Mouse (Mus musculus) kidney, postnatal 0 days (tissue): Measurements from ENCODE around the gene Maats1. TPM values are rescaled to one million over a fixed set of nuclear protein-coding genes. Genes with fewer than 3 reads are reported as not detected.

Experiments used
- ATAC-seq: fragments of 200-750 bp; cut with Nextera tagmentation; replicated peaks from 2 replicates; pipeline ENCODE4 v1.8.0; 2017; ENCODE audit warnings: low read depth, moderate number of reproducible peaks, moderate TSS enrichment, moderate library complexity; ENCODE audit not compliant: low FRiP score
- DNase-seq: peaks from one replicate; pipeline ENCODE4 v3.0.0-alpha.2; 2016; ENCODE audit warnings: low spot score
- H3K27ac ChIP-seq: fragments of 300-500 bp; sonication (generic); 2 replicates; pipeline ENCODE4 v1.5.1; 2014; ENCODE audit warnings: mild to moderate bottlenecking
- H3K27me3 ChIP-seq: fragments of 300-500 bp; sonication (generic); 2 replicates; pipeline ENCODE4 v1.6.1; 2014; ENCODE audit warnings: low read length, mixed read lengths; ENCODE audit not compliant: insufficient read depth
- H3K36me3 ChIP-seq: fragments of 300-500 bp; sonication (generic); 2 replicates; pipeline ENCODE4 v1.6.1; 2014; ENCODE audit warnings: low read length, mixed read lengths; ENCODE audit not compliant: insufficient read depth
- H3K4me1 ChIP-seq: fragments of 300-500 bp; sonication (generic); replicated peaks from 2 replicates; pipeline ENCODE4 v1.6.1; 2014; ENCODE audit warnings: antibody characterized with exemption, low read length, mixed read lengths; ENCODE audit not compliant: insufficient read depth
- H3K4me2 ChIP-seq: fragments of 300-500 bp; sonication (generic); 2 replicates; pipeline ENCODE4 v1.6.1; 2014; ENCODE audit warnings: mild to moderate bottlenecking, low read length, moderate library complexity, mixed read lengths
- H3K4me3 ChIP-seq: fragments of 300-500 bp; sonication (generic); replicated peaks from 2 replicates; pipeline ENCODE4 v1.5.1; 2014; ENCODE audit warnings: low read depth, low read length
- H3K9ac ChIP-seq: fragments of 300-500 bp; sonication (generic); 2 replicates; pipeline ENCODE4 v1.6.1; 2014; ENCODE audit warnings: low read depth, low read length
- H3K9me3 ChIP-seq: fragments of 300-500 bp; sonication (generic); replicated peaks from 2 replicates; pipeline ENCODE4 v1.6.1; 2016; ENCODE audit warnings: low read length, inconsistent platforms, mixed read lengths
- CTCF ChIP-seq: IDR thresholded peaks from 2 replicates; pipeline ENCODE4 v1.5.1; 2016; ENCODE audit warnings: antibody characterized with exemption, low read depth, mild to moderate bottlenecking, moderate library complexity
- WGBS: fragments of 180-500 bp; shearing (Covaris S2); extraction: QIAGEN DNeasy Blood & Tissue Kit; methylation state at CpG from one replicate; pipeline ENCODE4 v1.1.7; 2014; 5-methylcytosine and 5-hydroxymethylcytosine counted together
- polyA plus RNA-seq: library from polyadenylated mRNA; unstranded; fragments of >200 nt; fragmentation: Nextera tagmentation; extraction: Ambion mirVana; gene quantifications from 2 replicates; pipeline ENCODE4 v1.2.1, GENCODE M21; 2015

Maats1 gene
- 0.14 and 0.21 TPM in 2 replicates for polyA plus RNA-seq

DNA sequence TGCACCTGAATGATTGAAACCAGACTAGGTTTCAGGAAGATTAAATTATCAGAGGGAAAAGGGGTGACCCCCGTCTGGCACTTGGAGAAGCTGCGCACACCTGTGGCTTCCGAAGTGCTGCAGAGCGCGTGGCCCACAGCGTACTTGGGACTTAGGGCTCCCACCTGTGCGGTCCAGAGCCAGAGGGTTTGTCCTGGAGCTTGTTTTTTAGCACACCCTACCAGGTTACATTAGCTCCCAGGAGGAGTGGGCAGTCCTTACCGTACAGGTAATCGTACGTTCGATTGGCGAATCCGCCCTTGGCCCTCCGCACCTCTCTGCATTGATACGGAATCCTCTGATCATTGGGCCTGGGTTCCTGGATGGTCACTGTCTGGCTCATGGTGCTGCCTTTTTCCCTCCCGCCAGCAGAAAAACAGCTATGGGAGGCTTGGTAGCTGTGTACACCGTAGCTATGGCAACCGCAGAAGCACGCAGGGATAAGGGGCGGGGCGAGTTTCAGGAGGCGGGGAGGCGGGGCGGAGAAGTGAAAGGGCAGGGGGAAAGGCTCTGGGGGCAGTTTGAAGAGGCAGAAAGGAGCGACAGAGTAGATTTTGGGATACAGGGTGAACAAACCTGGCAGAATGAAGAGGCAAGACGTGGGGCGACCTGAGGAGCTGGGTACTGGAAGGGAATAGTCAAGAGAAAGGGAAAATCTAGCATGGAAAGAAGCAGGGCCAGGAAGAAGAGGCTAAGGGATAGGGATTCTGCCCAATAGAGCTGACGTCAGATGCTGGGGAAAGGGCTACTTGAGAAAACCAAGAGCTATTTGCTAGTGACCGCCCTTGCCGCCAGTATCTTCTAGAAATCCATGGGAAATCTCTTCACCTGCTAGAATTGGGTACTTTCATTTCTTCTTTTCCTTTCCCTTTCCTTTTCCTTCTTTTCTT is at the start of gene Maats1:
Gene Maats1, minus strand, starts transcription at position 748 of the 929 bp plus-strand sequence.
- 12% methylated on average over 30 of the region's 30 CpGs for WGBS
- ATAC-seq: peak; percentile 89

DNA sequence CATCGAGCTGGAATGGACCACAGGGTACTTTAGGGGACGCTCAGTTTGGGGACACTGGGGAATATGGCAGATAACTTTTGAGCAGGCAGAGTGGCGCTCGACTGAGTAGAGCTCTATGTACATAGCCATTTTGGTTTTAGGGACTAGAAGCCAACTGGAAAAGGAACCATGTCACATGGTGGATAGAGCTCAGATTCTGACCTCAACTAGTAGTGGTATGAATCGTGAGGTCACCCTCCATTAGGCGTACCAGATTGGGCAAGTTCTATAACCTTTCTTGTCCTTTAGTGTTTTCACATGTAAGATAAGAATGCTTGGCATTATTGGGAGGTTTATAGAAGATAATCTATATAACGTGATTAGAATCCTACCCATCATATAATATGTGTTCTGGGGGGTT is 48.4 kb upstream of the Maats1 start:
- WGBS: 86% methylated on average over 7 of the region's 7 CpGs
- no peak overlapping the region for H3K9ac ChIP-seq
- H3K4me2 ChIP-seq: no peak overlapping the region
- peaks cover 3% of the 10 kb centered on the region; the same call in 1 of the 2 replicates for H3K4me1 ChIP-seq
- H3K4me3 ChIP-seq: no peak overlapping the region
- H3K27ac ChIP-seq: no peak overlapping the region
- ATAC-seq (no peak), DNase-seq (no peak)
- no peak for TF ChIP-seq CTCF
- no peaks in the 10 kb centered on the region for H3K36me3 ChIP-seq
- H3K27me3 ChIP-seq: no peaks in the 10 kb centered on the region
- H3K9me3 ChIP-seq: no peaks in the 10 kb centered on the region

More for the DNA sequence above, at the start of gene Maats1:
- DNase-seq: peak; percentile 93
- Histone ChIP-seq H3K27ac (no peak within 1 kb of the TSS), H3K27me3 (no peaks in the 10 kb centered on the region), H3K4me2 (peak within 1 kb of the TSS; percentile 51), H3K9me3 (no peaks in the 10 kb centered on the region), H3K4me3 (peak within 1 kb of the TSS; percentile 10), H3K36me3 (no peaks in the 10 kb centered on the region), H3K9ac (no peak within 1 kb of the TSS), H3K4me1 (no peaks in the 10 kb centered on the region; the same call in 1 of the 2 replicates)
- TF ChIP-seq CTCF: no peak

DNA sequence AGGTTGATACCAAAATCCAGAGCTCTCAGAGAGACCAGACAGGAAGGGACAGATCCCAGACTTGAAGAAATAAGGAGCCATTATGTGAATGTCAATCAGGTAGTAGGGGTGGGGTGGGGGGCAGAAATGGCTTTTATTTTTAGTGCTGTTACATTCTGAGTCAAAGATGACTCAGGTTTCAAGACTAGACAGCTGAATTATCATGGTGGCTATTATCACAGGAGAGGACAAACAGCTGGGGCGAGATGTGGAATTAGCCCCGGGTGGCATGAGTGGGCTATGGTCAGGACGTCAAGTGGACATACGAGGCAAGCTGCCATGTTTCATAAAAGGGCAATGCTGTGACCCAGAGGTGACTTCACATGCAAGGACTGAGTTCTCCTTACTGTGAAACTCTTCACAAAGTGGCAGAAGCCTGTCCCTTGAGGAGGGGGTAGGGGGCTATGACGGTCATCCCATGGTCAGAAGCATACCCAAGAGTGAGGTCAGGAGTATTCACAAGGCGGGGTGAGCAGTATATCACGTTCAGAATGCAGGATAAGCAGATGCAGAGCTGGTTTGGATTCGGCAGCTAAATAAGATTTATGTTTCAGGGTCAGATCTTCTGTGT is 47.4 kb upstream of the Maats1 start:
- DNase-seq (no peak), ATAC-seq (no peak)
- TF ChIP-seq CTCF: no peak
- Histone ChIP-seq H3K4me2 (no peak overlapping the region), H3K9ac (no peak overlapping the region), H3K4me1 (no peaks in the 10 kb centered on the region), H3K4me3 (no peak overlapping the region), H3K27me3 (no peaks in the 10 kb centered on the region), H3K27ac (no peak overlapping the region), H3K9me3 (no peaks in the 10 kb centered on the region), H3K36me3 (no peaks in the 10 kb centered on the region)
- 53% methylated on average over 8 of the region's 8 CpGs for WGBS

DNA sequence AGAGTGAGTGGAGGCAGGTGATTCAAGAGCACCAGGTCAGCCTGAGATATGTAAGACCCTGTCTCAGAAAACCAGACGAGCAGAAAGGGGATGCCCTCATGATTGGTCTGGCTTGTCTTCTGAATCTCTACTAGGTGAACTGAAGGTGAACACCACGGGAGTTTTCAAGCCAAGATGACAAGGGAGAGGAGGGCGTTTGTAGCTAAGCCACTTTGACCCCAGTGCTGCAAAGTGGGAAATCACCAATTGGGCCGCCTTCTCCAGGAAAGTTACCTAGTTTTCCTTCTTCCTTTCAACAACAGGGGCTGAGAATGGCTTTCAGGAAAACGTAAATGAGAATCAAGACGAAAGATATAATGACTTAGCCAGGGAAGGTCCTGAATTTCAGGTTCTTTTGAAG is 46.8 kb upstream of the Maats1 start:
- Histone ChIP-seq H3K9ac (no peak overlapping the region), H3K4me3 (no peak overlapping the region), H3K4me1 (no peaks in the 10 kb centered on the region), H3K27ac (no peak overlapping the region), H3K27me3 (no peaks in the 10 kb centered on the region), H3K36me3 (no peaks in the 10 kb centered on the region), H3K9me3 (no peaks in the 10 kb centered on the region), H3K4me2 (no peak overlapping the region)
- WGBS: 64% methylated on average over 6 of the region's 6 CpGs
- ATAC-seq (no peak), DNase-seq (no peak)
- TF ChIP-seq CTCF: no peak

DNA sequence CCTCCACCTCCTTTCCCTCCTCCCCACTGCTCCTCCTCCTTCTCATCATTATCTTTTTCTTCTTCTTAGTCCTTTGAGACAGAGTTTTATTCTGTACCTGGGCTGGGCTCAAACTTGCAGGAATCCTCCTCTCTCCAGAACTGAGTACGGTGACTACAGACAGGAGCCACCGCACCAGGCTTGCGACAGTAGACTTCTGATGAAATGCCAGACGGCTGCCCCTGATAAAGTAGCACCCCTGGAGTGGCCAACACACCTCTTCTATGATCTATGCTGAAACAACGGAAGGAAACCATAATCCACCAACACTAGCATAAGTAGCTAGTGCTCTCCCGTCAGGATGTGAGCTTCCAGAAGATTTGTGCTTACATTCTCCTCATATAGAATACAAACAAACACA is 45.4 kb upstream of the Maats1 start:
- Histone ChIP-seq H3K4me1 (no peaks in the 10 kb centered on the region), H3K9me3 (no peaks in the 10 kb centered on the region), H3K27me3 (no peaks in the 10 kb centered on the region), H3K4me2 (no peak overlapping the region), H3K4me3 (no peak overlapping the region), H3K9ac (no peak overlapping the region), H3K27ac (no peak overlapping the region), H3K36me3 (no peaks in the 10 kb centered on the region)
- ATAC-seq (no peak), DNase-seq (no peak)
- TF ChIP-seq CTCF: no peak
- WGBS: 91% methylated on average over 6 of the region's 6 CpGs

DNA sequence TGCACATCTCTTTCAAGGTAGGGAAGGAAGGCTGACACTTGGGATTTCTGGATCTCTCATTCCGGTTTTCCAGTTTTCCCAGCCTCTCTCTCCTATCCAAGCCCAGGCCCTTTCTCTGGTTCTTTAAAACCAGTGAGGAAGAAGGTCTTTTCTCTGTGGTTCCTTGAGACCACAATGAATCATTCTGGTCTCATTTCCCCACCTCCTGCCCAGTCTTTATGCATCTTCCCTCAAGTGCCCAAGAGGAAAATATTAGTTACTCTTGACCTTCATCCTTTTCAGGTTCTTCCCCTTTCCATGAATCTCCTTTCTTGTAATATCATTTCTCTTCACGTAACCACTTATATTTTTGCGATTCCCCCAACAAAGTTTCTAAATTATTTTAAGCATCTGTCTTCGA is 43.8 kb upstream of the Maats1 start:
- no peak overlapping the region for H3K4me2 ChIP-seq
- H3K4me1 ChIP-seq: no peaks in the 10 kb centered on the region
- no peak for DNase-seq
- H3K27ac ChIP-seq: no peak overlapping the region
- TF ChIP-seq CTCF: no peak
- no peak overlapping the region for H3K9ac ChIP-seq
- no peak for ATAC-seq
- no peaks in the 10 kb centered on the region for H3K9me3 ChIP-seq
- no peak overlapping the region for H3K4me3 ChIP-seq
- no peaks in the 10 kb centered on the region for H3K36me3 ChIP-seq
- 96% methylated on average over 4 of the region's 4 CpGs for WGBS
- H3K27me3 ChIP-seq: no peaks in the 10 kb centered on the region
